Mouse (Mus musculus): ENCODE data around the gene Lta. TPM values are rescaled to one million over a fixed set of nuclear protein-coding genes. Genes with fewer than 3 reads are reported as not detected.
"Not testable (repeated sequence)": the region's sequence is repeated elsewhere in the genome, so short reads cannot be mapped to it uniquely, and the experiment has no call there.

Gene Lta
- total RNA-seq, 2 experiments from 2014 or later = 0.19 TPM; not detected in 1

DNA sequence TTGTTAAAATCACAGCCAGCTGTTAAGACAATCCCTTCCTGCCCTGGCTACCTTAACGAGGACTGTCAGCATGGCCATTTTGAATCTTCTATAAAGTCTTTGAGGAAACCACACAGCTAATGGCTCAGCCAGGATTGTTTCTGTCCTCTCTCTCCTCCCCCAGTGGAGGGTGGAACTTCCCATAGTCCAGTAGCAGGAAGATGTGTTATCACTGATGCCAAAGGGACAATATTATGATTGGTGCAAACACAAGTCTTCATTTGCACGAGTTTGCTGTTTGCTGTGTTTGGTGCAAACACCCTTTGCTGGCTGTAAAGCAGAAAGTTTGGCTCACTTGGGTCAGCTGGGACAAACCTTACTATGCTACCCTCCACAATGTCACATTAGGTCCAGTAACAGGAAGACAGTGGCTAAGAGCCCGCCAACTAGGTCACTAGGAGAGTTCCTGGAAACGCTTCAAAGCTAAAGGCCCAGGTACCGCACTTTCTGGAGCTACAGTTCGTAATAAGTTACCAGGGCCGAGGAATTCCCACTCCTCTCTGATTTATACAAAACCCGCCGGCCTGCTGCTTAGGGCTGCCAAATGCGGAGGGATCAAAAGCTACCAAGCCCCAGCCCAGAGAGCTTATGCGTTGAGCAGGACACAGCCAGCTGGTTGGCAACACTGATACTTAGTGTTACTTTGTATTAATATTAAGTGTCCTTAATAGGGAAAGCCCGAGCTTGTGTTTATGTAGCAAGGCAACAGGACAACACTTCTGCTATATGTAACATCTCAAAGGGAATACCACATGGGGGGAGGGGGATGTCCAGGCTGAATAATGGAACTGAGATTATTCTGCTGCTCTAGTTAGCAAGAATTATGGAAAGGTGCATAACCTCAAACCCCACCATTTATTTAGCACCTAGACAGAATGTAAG lies 35.5 kb upstream of the Lta start:
- no peak for DNase-seq
- intact Hi-C loops (cut with DNase I) = loop anchor here (10.0 kb wide), 1 partner anchor 346 kb away; the partner anchor contains the start of genes C2 and Ehmt2

- intact Hi-C loops (cut with DNase I) = loop anchor here (5.0 to 10.0 kb wide), 2 partner anchors 237 to 345 kb away; partner anchors contain the start of genes C2, Ehmt2 and Vars
- no peak for DNase-seq
These were observed 34.5 kb upstream of the Lta start for GRCm38 (mm10) chr17:35239700-35240099.

DNA sequence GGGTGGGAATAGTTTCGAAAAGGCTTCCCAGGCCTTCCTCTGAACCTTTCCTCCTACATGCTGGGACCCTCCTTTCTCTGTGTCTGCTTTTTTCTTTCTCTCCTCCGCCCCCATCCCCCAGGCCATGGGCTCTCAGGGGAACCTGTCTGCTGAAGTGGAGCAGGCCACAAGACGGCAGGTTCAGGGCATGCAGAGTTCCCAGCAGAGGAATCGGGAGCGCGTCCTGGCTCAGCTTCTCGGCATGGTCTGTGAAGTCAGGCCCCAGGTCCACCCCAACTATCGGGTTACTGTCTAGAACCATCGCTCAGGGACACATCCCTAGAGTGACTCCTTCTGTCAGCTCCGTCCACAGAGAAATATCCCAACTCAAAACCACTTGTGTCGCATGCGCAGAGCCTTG lies 32.4 kb upstream of the Lta start:
- intact Hi-C loops (cut with DNase I) = loop anchor here (2.0 to 5.0 kb wide), 3 partner anchors 69 to 235 kb away; partner anchors contain the start of gene Vars
- DNase-seq = no peak

- no peak for DNase-seq
- intact Hi-C loops (cut with DNase I) = loop anchor here (2.0 to 5.0 kb wide), 3 partner anchors 68 to 235 kb away; partner anchors contain the start of gene Vars
These were observed 31.8 kb upstream of the Lta start for GRCm38 (mm10) chr17:35236996-35237395.

DNA sequence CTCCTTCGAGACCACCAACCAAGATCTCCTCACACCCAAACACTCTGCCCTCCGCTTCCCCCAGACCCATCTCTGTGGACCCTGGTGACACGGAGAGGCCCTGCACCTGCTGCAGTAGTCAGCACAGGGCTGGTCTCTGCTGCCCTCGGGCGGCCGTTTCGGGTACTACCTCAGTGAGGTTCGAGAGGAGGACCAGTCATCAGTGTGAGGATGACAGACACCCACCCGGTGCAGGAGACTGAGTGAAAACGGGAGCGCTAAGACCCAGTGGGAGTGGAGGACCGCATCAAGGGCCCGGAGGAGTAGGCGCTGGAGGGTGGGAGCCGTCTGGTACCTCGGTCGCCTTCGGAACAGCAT lies 31.2 kb upstream of the Lta start:
- intact Hi-C loops (cut with DNase I) = loop anchor here (2.0 to 5.0 kb wide), 3 partner anchors 68 to 234 kb away; partner anchors contain the start of gene Vars
- peak; percentile 98 to 100 for DNase-seq

DNA sequence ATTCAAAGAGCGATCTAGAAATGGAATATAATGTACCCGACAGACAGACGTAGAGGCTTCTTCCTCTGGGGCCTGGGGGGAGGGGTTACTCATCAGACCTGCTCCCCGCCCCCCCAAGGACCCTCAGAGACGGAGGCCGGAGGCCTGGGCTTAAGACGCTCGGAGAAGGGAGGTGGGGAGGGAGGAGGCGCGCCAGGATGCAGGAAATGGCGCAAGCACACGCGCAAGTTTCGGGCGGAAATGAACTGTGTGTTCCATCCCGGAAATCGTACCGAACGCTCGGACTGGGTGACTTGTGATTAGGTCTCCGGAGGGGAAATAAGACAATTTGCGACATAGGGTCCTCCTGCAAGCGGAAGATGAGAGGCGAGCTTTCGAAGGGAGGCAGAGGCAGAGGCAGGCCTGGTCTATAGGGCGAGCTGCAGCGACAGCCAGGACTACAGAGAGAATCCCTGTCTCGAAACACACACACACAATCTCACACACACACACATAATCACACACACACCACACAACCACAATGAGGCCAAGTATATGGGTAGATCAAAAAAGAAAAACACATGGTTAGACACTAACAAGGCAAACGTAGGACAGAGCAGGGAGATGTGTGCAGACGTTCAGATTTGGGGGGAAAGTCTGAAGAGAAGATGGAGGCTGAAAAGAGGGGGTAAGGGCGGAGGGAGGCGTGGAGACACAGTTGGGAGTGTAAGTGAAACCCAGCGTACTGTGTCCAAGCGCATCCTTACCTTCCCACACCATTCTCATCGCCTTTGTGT lies 30.7 kb upstream of the Lta start, which contains the start of gene Nfkbil1:
Gene Nfkbil1 (minus strand): TSS at position 179 of the 776 bp plus-strand sequence.
- intact Hi-C loops (cut with DNase I) = loop anchor here (2.0 to 5.0 kb wide), 3 partner anchors 67 to 234 kb away; partner anchors contain the start of gene Vars
- peak; percentile 85 to 88 for DNase-seq

DNA sequence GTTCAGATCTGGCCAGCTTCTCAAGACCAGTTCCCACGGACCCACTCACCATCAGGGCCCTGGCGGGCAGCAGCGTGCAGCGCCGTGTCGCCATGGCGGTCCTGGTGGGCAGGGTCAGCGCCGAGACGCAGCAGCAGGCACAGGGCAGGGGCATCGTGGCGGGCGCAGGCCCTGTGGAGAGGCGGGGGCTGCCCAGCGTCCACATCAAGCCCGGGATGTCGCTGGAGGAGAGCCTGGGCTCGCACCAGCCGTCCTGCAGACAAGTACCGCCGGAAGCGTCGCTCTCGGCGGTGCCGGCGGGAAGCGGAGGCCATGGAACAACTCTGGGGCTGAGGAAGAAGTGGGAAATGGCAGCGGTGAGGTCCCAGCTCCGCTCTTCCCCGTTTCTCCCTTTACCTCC lies 29.8 kb upstream of the Lta start:
- intact Hi-C loops (cut with DNase I) = loop anchor here (5.0 kb wide), 1 partner anchor 233 kb away; the partner anchor contains the start of gene Vars
- DNase-seq = peak; percentile 54 to 66

DNA sequence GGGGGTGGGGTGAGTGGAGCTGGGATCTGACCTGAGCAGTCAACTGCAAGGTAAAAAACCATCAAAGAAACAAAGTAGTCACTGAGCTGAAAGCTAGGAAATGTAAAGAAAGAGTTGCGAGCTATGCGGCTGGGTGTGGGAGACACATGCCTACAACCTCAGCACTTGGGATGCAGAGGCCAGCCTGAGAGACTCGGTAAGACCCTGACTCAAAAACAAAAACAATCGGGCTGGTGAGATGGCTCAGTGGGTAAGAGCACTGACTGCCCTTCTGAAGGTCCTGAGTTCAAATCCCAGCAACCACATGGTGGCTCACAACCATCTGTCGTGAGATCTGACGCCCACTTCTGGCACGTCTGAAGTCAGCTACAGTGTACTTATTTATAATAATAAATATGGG lies 28.9 kb upstream of the Lta start:
- intact Hi-C loops (cut with DNase I); DNase-seq: not testable (repeated sequence)

- intact Hi-C loops (cut with DNase I) = no loop called here
- no peak for DNase-seq
These were observed 28.2 kb upstream of the Lta start, which contains the start of gene Atp6v1g2 for GRCm38 (mm10) chr17:35233114-35233980. Gene Atp6v1g2, plus strand, starts transcription at chr17:35233660.

GRCm38 (mm10) chr17:35232659-35233058 lies 27.5 kb upstream of the Lta start:
- intact Hi-C loops (cut with DNase I) = loop anchor here (1.0 kb wide), 1 partner anchor 54 kb away; no protein-coding TSS in a partner anchor
- DNase-seq = no peak

GRCm38 (mm10) chr17:35232043-35232442 lies 26.9 kb upstream of the Lta start:
- intact Hi-C loops (cut with DNase I) = loop anchor here (1.0 kb wide), 1 partner anchor 54 kb away; no protein-coding TSS in a partner anchor

GRCm38 (mm10) chr17:35231022-35231421 lies 25.9 kb upstream of the Lta start:
- DNase-seq = no peak
- intact Hi-C loops (cut with DNase I) = no loop called here

More at GRCm38 (mm10) chr17:35232043-35232442, 26.9 kb upstream of the Lta start:
- DNase-seq = peak; percentile 88 to 93

DNA sequence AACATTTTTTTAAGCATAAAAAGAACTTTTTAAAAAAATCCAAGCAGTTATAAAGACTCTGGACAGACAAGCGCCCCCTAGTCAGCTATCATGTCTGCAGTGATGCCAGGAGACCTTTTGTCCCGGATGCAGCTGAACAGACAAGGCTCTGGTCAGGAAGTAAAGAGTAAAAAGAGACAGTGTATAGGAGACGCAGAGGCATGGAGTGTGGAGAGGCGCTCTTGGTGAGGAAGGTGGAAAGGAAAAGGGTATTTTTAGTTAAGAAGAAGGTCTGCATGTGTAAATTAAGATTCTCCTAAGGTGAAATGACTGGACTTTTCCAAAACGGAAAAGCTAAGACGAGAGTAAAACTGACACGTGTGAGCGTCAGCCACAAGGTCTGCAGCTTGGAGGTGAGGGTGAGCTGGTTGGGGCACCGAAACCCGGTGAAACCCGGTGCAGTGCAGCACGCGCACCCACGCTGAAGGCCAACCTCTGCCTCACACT lies 21.5 kb upstream of the Lta start:
- intact Hi-C loops (cut with DNase I) = no loop called here
- no peak for DNase-seq

DNA sequence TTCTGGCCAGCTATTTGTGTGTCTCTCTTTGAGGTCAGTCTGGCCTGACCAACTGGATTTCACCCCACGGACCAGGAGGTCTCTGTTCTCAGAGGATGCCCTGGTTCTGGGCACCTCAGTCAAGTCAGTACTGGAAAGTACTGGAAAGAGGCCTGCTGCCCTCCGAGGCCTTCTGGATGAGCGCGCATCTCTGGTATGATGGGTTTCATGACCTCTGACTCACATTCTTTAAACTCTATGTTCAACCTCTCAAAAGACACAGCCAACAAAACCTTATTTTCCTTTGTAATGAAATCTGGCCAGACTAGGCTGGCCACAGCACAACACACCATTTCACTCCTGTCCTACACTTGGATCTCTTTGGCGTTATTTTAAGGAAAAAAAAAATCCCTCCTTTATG lies 20.3 kb upstream of the Lta start:
- intact Hi-C loops (cut with DNase I) = no loop called here
- no peak for DNase-seq

- no peak for DNase-seq
- intact Hi-C loops (cut with DNase I) = no loop called here
These were observed 19.5 kb upstream of the Lta start for GRCm38 (mm10) chr17:35224641-35225040.

DNA sequence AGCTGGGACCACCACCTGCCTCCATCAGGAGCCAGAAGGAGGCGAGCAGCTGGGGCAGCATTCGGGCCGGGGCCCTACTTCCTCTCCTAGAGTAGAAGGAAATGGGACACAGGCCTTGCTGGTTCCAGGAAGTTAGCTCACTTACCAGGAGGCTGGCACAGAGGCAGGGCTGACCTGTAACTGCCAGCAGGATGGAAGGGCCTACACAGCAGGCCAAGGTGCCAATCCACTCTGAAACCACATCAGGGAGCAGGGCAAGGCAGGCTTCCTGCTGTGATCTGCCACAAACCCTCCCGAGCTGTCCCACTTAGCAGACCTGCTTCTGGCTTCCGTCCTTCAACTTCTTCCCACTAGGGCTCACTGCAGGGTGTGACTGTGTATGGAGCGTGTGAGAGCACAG lies 17.1 kb upstream of the Lta start:
- no peak for DNase-seq
- intact Hi-C loops (cut with DNase I) = no loop called here

- peak; percentile 59 to 66 for DNase-seq
- intact Hi-C loops (cut with DNase I) = loop anchor here (2.0 kb wide), 1 partner anchor 20 kb away; no protein-coding TSS in a partner anchor
These were observed 15.2 kb upstream of the Lta start, which contains the start of gene Gm16181 for GRCm38 (mm10) chr17:35220156-35220952. Gene Gm16181, plus strand, starts transcription at chr17:35220834.

DNA sequence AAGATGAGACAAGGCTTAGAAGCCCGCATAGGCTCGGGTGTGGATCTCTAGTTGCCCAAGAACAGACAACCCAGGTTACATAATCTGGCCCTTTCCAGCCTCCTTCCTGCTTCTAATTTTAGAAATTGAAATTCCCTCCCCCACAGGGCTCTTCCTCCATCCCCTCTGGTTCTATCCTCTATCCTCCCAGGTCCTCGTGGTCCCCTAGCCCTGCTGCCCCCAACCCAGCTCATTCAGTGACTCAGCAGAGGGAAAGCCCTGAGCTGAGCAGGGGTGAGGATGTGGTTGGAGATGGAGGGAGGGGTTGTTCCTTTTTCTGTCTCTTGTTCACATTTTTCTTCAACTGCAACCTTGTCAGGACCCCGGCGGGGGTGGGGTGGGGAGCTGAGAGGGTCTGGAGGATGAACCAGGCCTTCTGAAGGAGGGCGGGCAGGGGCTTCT lies 14.5 kb upstream of the Lta start:
- intact Hi-C loops (cut with DNase I) = loop anchor here (2.0 kb wide), 1 partner anchor 19 kb away; no protein-coding TSS in a partner anchor
- peak in 1 of 2 experiments; percentile 52 for DNase-seq
